Mouse (Mus musculus): ENCODE data around the gene Fer.

Gene Fer

GRCm38 (mm10) chr17:64146409-64146808 lies 283.5 kb downstream of the Fer start:
- DNase-seq = no peak

- no peak for DNase-seq
Observed at GRCm38 (mm10) chr17:64150717-64151116, 287.9 kb downstream of the Fer start.

- no peak for DNase-seq
Observed at GRCm38 (mm10) chr17:64167731-64168130, 304.9 kb downstream of the Fer start.

GRCm38 (mm10) chr17:64170019-64170418 lies 307.2 kb downstream of the Fer start:
- no peak for DNase-seq

GRCm38 (mm10) chr17:64172474-64172873 lies 309.6 kb downstream of the Fer start:
- DNase-seq = no peak

GRCm38 (mm10) chr17:64180546-64180945 lies 317.7 kb downstream of the Fer start:
- peak; percentile 50 to 66 for DNase-seq

GRCm38 (mm10) chr17:64181291-64181690 lies 318.4 kb downstream of the Fer start:
- DNase-seq = no peak

- DNase-seq = no peak
Observed at GRCm38 (mm10) chr17:64182599-64182998, 319.7 kb downstream of the Fer start.

GRCm38 (mm10) chr17:64183196-64183595 lies 320.3 kb downstream of the Fer start:
- DNase-seq = no peak

Measured in cerebellum, postnatal 14 days (tissue).